Mouse (Mus musculus) midbrain, embryonic 15.5 days (tissue): Measurements from ENCODE around the gene Hpse2. TPM values are rescaled to one million over a fixed set of nuclear protein-coding genes. Genes with fewer than 3 reads are reported as not detected.

Source experiments
- ATAC-seq: fragments of 200-750 bp; cut with Nextera tagmentation; replicated peaks from 2 replicates; pipeline ENCODE4 v1.8.0; 2017; ENCODE audit warnings: moderate TSS enrichment
- H3K27ac ChIP-seq: fragments of 300-500 bp; sonication (generic); 2 replicates; pipeline ENCODE4 v1.5.1; 2015; ENCODE audit warnings: mild to moderate bottlenecking, inconsistent platforms
- H3K27me3 ChIP-seq: fragments of 300-500 bp; sonication (generic); replicated peaks from 2 replicates; pipeline ENCODE4 v1.6.1; 2015; ENCODE audit warnings: inconsistent platforms
- H3K36me3 ChIP-seq: fragments of 300-500 bp; sonication (generic); replicated peaks from 2 replicates; pipeline ENCODE4 v1.6.1; 2015; ENCODE audit warnings: inconsistent platforms
- H3K4me1 ChIP-seq: fragments of 300-500 bp; sonication (generic); 2 replicates; pipeline ENCODE4 v1.6.1; 2015; ENCODE audit warnings: inconsistent platforms
- H3K4me2 ChIP-seq: fragments of 300-500 bp; sonication (generic); 2 replicates; pipeline ENCODE4 v1.6.1; 2015; ENCODE audit warnings: inconsistent platforms, mild to moderate bottlenecking, moderate library complexity
- H3K4me3 ChIP-seq: fragments of 300-500 bp; sonication (generic); 2 replicates; pipeline ENCODE4 v1.5.1; 2015; ENCODE audit warnings: mild to moderate bottlenecking, inconsistent platforms
- H3K9ac ChIP-seq: fragments of 300-500 bp; sonication (generic); 2 replicates; pipeline ENCODE4 v1.6.1; 2015; ENCODE audit warnings: mild to moderate bottlenecking, inconsistent platforms
- H3K9me3 ChIP-seq: fragments of 300-500 bp; sonication (generic); 2 replicates; pipeline ENCODE4 v1.6.1; 2016; ENCODE audit warnings: inconsistent platforms
- WGBS: fragments of 180-500 bp; shearing (Covaris S2); methylation state at CpG from one replicate; pipeline ENCODE4 v1.1.7; 2015; ENCODE audit warnings: mixed read lengths; 5-methylcytosine and 5-hydroxymethylcytosine counted together
- polyA plus RNA-seq: library from polyadenylated mRNA; unstranded; fragments of >200 nt; fragmentation: Nextera tagmentation; extraction: Ambion mirVana; gene quantifications from 2 replicates; pipeline ENCODE4 v1.2.1, GENCODE M21; 2015

Hpse2 gene
- polyA plus RNA-seq, 1 experiment from 2014 or later, result 0.18 TPM

DNA sequence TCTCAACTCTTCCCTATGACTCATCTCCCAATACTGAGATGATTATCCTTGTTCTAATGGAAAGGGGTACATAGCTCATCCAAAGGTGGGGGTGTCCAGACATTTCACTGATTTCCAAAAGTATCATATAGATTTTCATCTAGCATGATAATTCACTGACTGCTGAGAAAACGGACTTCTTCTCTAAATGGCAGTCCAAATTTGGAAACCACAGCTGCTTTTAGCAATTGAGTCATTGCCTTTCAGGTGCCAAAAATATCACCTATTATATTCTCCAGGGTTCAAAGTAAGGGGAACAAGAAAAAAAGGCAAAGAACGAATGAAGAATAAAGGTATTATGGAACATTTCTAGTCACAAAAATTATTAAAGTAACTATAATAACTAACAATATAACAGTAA lies 459.9 kb downstream of the Hpse2 start:
- Histone ChIP-seq H3K4me3 (no peak overlapping the region), H3K36me3 (no peaks in the 10 kb centered on the region), H3K9ac (no peak overlapping the region), H3K27me3 (no peaks in the 10 kb centered on the region), H3K4me1 (no peaks in the 10 kb centered on the region), H3K9me3 (no peaks in the 10 kb centered on the region), H3K4me2 (no peak overlapping the region), H3K27ac (no peak overlapping the region)
- ATAC-seq, result no peak
- WGBS, result 87% methylated on average over 2 of the region's 2 CpGs

DNA sequence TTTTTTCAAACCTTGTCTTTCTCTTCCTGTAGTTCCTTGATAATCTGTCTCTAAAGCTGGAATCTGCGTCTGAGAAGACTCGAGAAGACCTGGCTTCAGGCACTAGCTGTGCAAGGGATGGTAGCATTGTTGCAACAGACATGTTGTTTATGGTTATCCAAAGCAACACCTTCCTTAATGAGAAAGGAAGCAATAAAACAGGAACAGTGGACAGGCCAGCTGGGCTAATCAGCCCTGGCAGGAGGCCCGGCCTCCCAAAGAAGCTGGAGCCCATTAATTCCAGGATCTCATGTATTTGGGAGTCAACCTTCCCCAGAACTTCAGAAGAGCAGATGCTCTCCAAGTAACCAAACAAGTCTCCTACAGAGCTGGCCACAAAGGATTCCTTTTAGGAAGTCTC lies 465.5 kb downstream of the Hpse2 start:
- 85% methylated on average over 3 of the region's 3 CpGs for WGBS
- Histone ChIP-seq H3K4me1 (no peaks in the 10 kb centered on the region), H3K27ac (no peak overlapping the region)

GRCm38 (mm10) chr19:42913703-42914102 lies 474.5 kb downstream of the Hpse2 start:
- WGBS, result 92% methylated on average over 5 of the region's 5 CpGs
- Histone ChIP-seq H3K27ac (no peak overlapping the region), H3K36me3 (no peaks in the 10 kb centered on the region), H3K9me3 (no peaks in the 10 kb centered on the region), H3K9ac (no peak overlapping the region), H3K4me3 (no peak overlapping the region), H3K4me1 (no peaks in the 10 kb centered on the region), H3K4me2 (no peak overlapping the region), H3K27me3 (no peaks in the 10 kb centered on the region)
- no peak for ATAC-seq

More for the DNA sequence above, 465.5 kb downstream of the Hpse2 start:
- no peak overlapping the region for H3K4me2 ChIP-seq
- no peaks in the 10 kb centered on the region for H3K27me3 ChIP-seq
- no peak for ATAC-seq
- no peak overlapping the region for H3K9ac ChIP-seq
- H3K4me3 ChIP-seq, result no peak overlapping the region
- no peaks in the 10 kb centered on the region for H3K9me3 ChIP-seq
- H3K36me3 ChIP-seq, result no peaks in the 10 kb centered on the region

DNA sequence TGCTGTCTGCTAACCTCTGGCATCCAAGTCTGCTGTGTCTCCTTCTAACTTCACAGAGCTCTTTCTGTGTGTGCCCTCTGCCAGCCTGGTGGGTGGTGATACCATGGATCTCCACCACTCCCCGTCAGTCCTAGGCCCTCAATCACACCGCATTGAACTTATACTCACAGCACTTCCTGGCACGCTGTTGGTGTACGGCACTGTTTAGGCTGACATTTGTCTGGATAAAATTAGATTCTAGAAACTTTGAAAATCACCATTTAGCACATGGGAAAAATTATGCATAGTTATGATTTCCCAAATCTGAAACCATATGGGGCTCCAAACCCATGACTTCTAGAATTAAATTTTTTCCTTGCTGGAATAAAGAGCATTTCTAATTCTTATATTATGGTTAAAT lies 478.4 kb downstream of the Hpse2 start:
- ATAC-seq, result no peak
- Histone ChIP-seq H3K36me3 (no peaks in the 10 kb centered on the region), H3K9me3 (no peaks in the 10 kb centered on the region), H3K9ac (no peak overlapping the region), H3K27ac (no peak overlapping the region), H3K4me2 (no peak overlapping the region), H3K4me3 (no peak overlapping the region), H3K4me1 (peaks cover 2% of the 10 kb centered on the region; the same call in 1 of the 2 replicates), H3K27me3 (no peaks in the 10 kb centered on the region)
- 91% methylated on average over 4 of the region's 4 CpGs for WGBS

- no peaks in the 10 kb centered on the region for H3K36me3 ChIP-seq
- no peak overlapping the region for H3K27ac ChIP-seq
- no peak for ATAC-seq
- H3K27me3 ChIP-seq, result no peaks in the 10 kb centered on the region
- WGBS, result 80% methylated on average over 6 of the region's 6 CpGs
- H3K9me3 ChIP-seq, result no peaks in the 10 kb centered on the region
- H3K9ac ChIP-seq, result no peak overlapping the region
- H3K4me3 ChIP-seq, result no peak overlapping the region
- peaks cover 13% of the 10 kb centered on the region for H3K4me1 ChIP-seq
- H3K4me2 ChIP-seq, result no peak overlapping the region
Measured at GRCm38 (mm10) chr19:42908553-42908952, 479.6 kb downstream of the Hpse2 start.

- no peaks in the 10 kb centered on the region for H3K36me3 ChIP-seq
- ATAC-seq, result no peak
- no peak overlapping the region for H3K9ac ChIP-seq
- no peak overlapping the region for H3K27ac ChIP-seq
- H3K4me2 ChIP-seq, result no peak overlapping the region
- H3K4me1 ChIP-seq, result peaks cover 27% of the 10 kb centered on the region
- no peak overlapping the region for H3K4me3 ChIP-seq
- no peaks in the 10 kb centered on the region for H3K27me3 ChIP-seq
- H3K9me3 ChIP-seq, result no peaks in the 10 kb centered on the region
- 72% methylated on average over 5 of the region's 5 CpGs for WGBS
Measured at GRCm38 (mm10) chr19:42906328-42906727, 481.8 kb downstream of the Hpse2 start.

GRCm38 (mm10) chr19:42904726-42905125 lies 483.4 kb downstream of the Hpse2 start:
- H3K4me3 ChIP-seq, result no peak overlapping the region
- 56% methylated on average over 7 of the region's 7 CpGs for WGBS
- no peak overlapping the region for H3K9ac ChIP-seq
- peak overlapping the region; percentile 4; the same call in 1 of the 2 replicates for H3K27ac ChIP-seq
- H3K36me3 ChIP-seq, result no peaks in the 10 kb centered on the region
- no peak overlapping the region for H3K4me2 ChIP-seq
- H3K27me3 ChIP-seq, result no peaks in the 10 kb centered on the region
- H3K9me3 ChIP-seq, result no peaks in the 10 kb centered on the region
- H3K4me1 ChIP-seq, result peaks cover 27% of the 10 kb centered on the region
- peak; percentile 21; the same call in 1 of the 2 replicates for ATAC-seq

- no peak overlapping the region for H3K9ac ChIP-seq
- ATAC-seq, result peak; percentile 84
- H3K9me3 ChIP-seq, result no peaks in the 10 kb centered on the region
- H3K4me2 ChIP-seq, result no peak overlapping the region
- no peaks in the 10 kb centered on the region for H3K27me3 ChIP-seq
- no peak overlapping the region for H3K4me3 ChIP-seq
- no peaks in the 10 kb centered on the region for H3K36me3 ChIP-seq
- 19% methylated on average over 4 of the region's 4 CpGs for WGBS
- H3K4me1 ChIP-seq, result peaks cover 27% of the 10 kb centered on the region
- peak overlapping the region; percentile 4; the same call in 1 of the 2 replicates for H3K27ac ChIP-seq
Measured at GRCm38 (mm10) chr19:42904240-42904639, 483.9 kb downstream of the Hpse2 start.

- Histone ChIP-seq H3K9ac (no peak overlapping the region), H3K27me3 (no peaks in the 10 kb centered on the region), H3K36me3 (no peaks in the 10 kb centered on the region), H3K4me3 (no peak overlapping the region), H3K27ac (0 out of 2 replicates have a peak overlapping the region, but pooled peaks have one; percentile 4), H3K4me1 (peaks cover 27% of the 10 kb centered on the region), H3K4me2 (no peak overlapping the region), H3K9me3 (no peaks in the 10 kb centered on the region)
- WGBS, result 46% methylated on average over 6 of the region's 6 CpGs
- ATAC-seq, result peak; percentile 64
Measured at GRCm38 (mm10) chr19:42903840-42904239, 484.3 kb downstream of the Hpse2 start.

GRCm38 (mm10) chr19:42902410-42903021 lies 485.6 kb downstream of the Hpse2 start:
- Histone ChIP-seq H3K9me3 (no peaks in the 10 kb centered on the region), H3K27me3 (no peaks in the 10 kb centered on the region), H3K27ac (peak overlapping the region; percentile 25), H3K9ac (no peak overlapping the region), H3K4me3 (no peak overlapping the region), H3K36me3 (no peaks in the 10 kb centered on the region), H3K4me1 (peaks cover 27% of the 10 kb centered on the region), H3K4me2 (no peak overlapping the region)
- peak; percentile 63; the same call in 1 of the 2 replicates for ATAC-seq
- WGBS, result 64% methylated on average over 6 of the region's 6 CpGs

DNA sequence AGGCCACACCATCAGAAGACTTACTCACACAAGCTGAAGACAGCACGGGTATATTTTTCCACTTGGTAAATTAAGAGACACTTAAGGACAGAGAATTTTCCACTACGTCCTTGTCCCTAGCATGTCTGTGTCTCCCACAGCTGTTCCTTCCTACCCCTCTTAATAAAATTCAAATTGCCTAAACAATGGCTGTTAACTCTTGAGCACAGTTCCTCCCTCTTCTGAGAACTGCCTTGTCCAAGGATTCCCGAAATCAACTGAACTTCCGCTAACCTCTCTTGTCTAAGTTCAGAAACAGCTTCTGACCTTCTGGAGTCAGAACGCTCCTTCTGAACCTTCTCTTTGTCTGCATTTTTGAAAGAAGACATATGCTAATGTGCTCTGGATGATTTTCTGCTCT lies 496.6 kb downstream of the Hpse2 start:
- no peak overlapping the region for H3K4me2 ChIP-seq
- ATAC-seq, result no peak
- no peaks in the 10 kb centered on the region for H3K9me3 ChIP-seq
- H3K4me1 ChIP-seq, result no peaks in the 10 kb centered on the region
- H3K27ac ChIP-seq, result no peak overlapping the region
- no peaks in the 10 kb centered on the region for H3K36me3 ChIP-seq
- no peaks in the 10 kb centered on the region for H3K27me3 ChIP-seq
- H3K9ac ChIP-seq, result no peak overlapping the region
- H3K4me3 ChIP-seq, result no peak overlapping the region
- WGBS, result 49% methylated on average over 5 of the region's 5 CpGs

DNA sequence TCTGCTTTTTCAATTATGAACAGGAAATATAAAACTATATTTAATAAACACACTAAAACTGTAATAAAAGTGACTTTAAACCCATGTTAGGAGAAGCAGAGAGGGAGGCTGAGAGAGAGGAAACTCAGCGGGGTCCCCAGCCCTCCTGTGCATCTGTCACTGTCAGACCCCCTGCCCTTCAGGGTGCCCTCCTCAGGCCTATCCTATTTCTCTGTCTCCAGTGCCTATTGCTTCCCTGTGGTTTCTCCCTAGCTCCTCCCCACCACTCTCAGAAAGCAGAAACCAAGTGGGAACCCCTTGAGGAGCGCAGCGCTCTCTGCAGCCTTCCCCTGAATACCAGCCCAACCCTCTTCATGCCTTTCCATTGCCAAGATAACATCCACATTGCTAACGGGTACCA lies 510.5 kb downstream of the Hpse2 start:
- no peaks in the 10 kb centered on the region for H3K27me3 ChIP-seq
- H3K27ac ChIP-seq, result no peak overlapping the region
- no peak overlapping the region for H3K9ac ChIP-seq
- no peak for ATAC-seq
- no peaks in the 10 kb centered on the region for H3K4me1 ChIP-seq
- no peak overlapping the region for H3K4me3 ChIP-seq
- 82% methylated on average over 4 of the region's 4 CpGs for WGBS
- H3K9me3 ChIP-seq, result no peaks in the 10 kb centered on the region
- H3K4me2 ChIP-seq, result no peak overlapping the region
- no peaks in the 10 kb centered on the region for H3K36me3 ChIP-seq

GRCm38 (mm10) chr19:42876563-42876962 lies 511.6 kb downstream of the Hpse2 start:
- 73% methylated on average over 4 of the region's 4 CpGs for WGBS
- Histone ChIP-seq H3K9ac (no peak overlapping the region), H3K36me3 (no peaks in the 10 kb centered on the region), H3K27me3 (no peaks in the 10 kb centered on the region), H3K27ac (no peak overlapping the region), H3K4me2 (no peak overlapping the region), H3K9me3 (no peaks in the 10 kb centered on the region), H3K4me3 (no peak overlapping the region), H3K4me1 (no peaks in the 10 kb centered on the region)
- ATAC-seq, result no peak
